Mouse (Mus musculus) embryo, embryonic 10 days (tissue): ENCODE measurements around the gene Skap1.
A peak's percentile ranks its signal among the peaks of the same experiment; 100 is the strongest.
"Not testable (repeated sequence)": the region's sequence is repeated elsewhere in the genome, so short reads cannot be mapped to it uniquely, and the experiment has no call there.

Experiments used
- DNase-seq: peaks from one replicate; pipeline ENCODE4 v3.0.0-alpha.2; 2015; ENCODE audit warnings: low spot score

Skap1 gene

GRCm38 (mm10) chr11:96696168-96696727 is 231.9 kb downstream of the Skap1 start:
- DNase-seq: no peak

GRCm38 (mm10) chr11:96696842-96697455 is 232.6 kb downstream of the Skap1 start:
- DNase-seq: peak; percentile 83

GRCm38 (mm10) chr11:96697467-96697866 is 233.1 kb downstream of the Skap1 start:
- no peak for DNase-seq

GRCm38 (mm10) chr11:96703813-96704212 is 239.4 kb downstream of the Skap1 start:
- no peak for DNase-seq

- no peak for DNase-seq
These were observed 246.9 kb downstream of the Skap1 start for GRCm38 (mm10) chr11:96711268-96711667.

- no peak for DNase-seq
These were observed 247.3 kb downstream of the Skap1 start for GRCm38 (mm10) chr11:96711670-96712069.

- no peak for DNase-seq
These were observed 249.0 kb downstream of the Skap1 start for GRCm38 (mm10) chr11:96713210-96714005.

GRCm38 (mm10) chr11:96714011-96714410 is 249.6 kb downstream of the Skap1 start:
- DNase-seq: no peak

- not testable (repeated sequence) for DNase-seq
These were observed 250.8 kb downstream of the Skap1 start for GRCm38 (mm10) chr11:96715168-96715567.

- no peak for DNase-seq
These were observed 254.2 kb downstream of the Skap1 start for GRCm38 (mm10) chr11:96718609-96719008.

- DNase-seq: no peak
These were observed 261.4 kb downstream of the Skap1 start for GRCm38 (mm10) chr11:96725833-96726232.

- no peak for DNase-seq
These were observed 264.2 kb downstream of the Skap1 start for GRCm38 (mm10) chr11:96728577-96728976.

GRCm38 (mm10) chr11:96729462-96729861 is 265.1 kb downstream of the Skap1 start:
- DNase-seq: no peak

GRCm38 (mm10) chr11:96730327-96730726 is 265.9 kb downstream of the Skap1 start:
- DNase-seq: no peak

GRCm38 (mm10) chr11:96732657-96733056 is 268.3 kb downstream of the Skap1 start:
- no peak for DNase-seq

- DNase-seq: peak; percentile 89
These were observed 271.5 kb downstream of the Skap1 start for GRCm38 (mm10) chr11:96735908-96736307.

GRCm38 (mm10) chr11:96736361-96736760 is 272.0 kb downstream of the Skap1 start:
- DNase-seq: no peak

GRCm38 (mm10) chr11:96737673-96738471 is 273.5 kb downstream of the Skap1 start:
- DNase-seq: no peak

GRCm38 (mm10) chr11:96740796-96741195 is 276.4 kb downstream of the Skap1 start:
- no peak for DNase-seq

GRCm38 (mm10) chr11:96741995-96742394 is 277.6 kb downstream of the Skap1 start:
- DNase-seq: peak; percentile 57

GRCm38 (mm10) chr11:96743000-96743399 is 278.6 kb downstream of the Skap1 start:
- DNase-seq: no peak

- no peak for DNase-seq
These were observed 279.5 kb downstream of the Skap1 start for GRCm38 (mm10) chr11:96743891-96744290.
